Mouse (Mus musculus): Measurements from ENCODE around the gene Slc34a1.

Gene Slc34a1

GRCm38 (mm10) chr13:55398088-55398487 lies at the start of gene Slc34a1:
Slc34a1 (plus strand) TSS chr13:55398187.
- no peak for DNase-seq

- DNase-seq: no peak
Observed at GRCm38 (mm10) chr13:55361145-55361544, 36.8 kb upstream of the Slc34a1 start.

- no peak for DNase-seq
Observed at GRCm38 (mm10) chr13:55361974-55362452, 36.0 kb upstream of the Slc34a1 start.

GRCm38 (mm10) chr13:55362453-55363060 lies 35.4 kb upstream of the Slc34a1 start, which contains the start of gene Lman2:
Lman2 (minus strand) TSS chr13:55362783.
- DNase-seq: peak; percentile 98

- no peak for DNase-seq
Observed at GRCm38 (mm10) chr13:55368401-55368800, 29.6 kb upstream of the Slc34a1 start.

- DNase-seq: no peak
Observed at GRCm38 (mm10) chr13:55369531-55370114, 28.4 kb upstream of the Slc34a1 start, which contains the start of gene Rgs14. Rgs14 (plus strand) TSS chr13:55369732.

- DNase-seq: no peak
Observed at GRCm38 (mm10) chr13:55370234-55370633, 27.8 kb upstream of the Slc34a1 start.

- DNase-seq: peak; percentile 49
Observed at GRCm38 (mm10) chr13:55371007-55371681, 26.8 kb upstream of the Slc34a1 start.

- no peak for DNase-seq
Observed at GRCm38 (mm10) chr13:55371740-55372139, 26.2 kb upstream of the Slc34a1 start.

- no peak for DNase-seq
Observed at GRCm38 (mm10) chr13:55374206-55374924, 23.6 kb upstream of the Slc34a1 start.

GRCm38 (mm10) chr13:55375877-55376276 lies 22.1 kb upstream of the Slc34a1 start:
- DNase-seq: no peak

GRCm38 (mm10) chr13:55378907-55379580 lies 18.9 kb upstream of the Slc34a1 start:
- no peak for DNase-seq

- DNase-seq: no peak
Observed at GRCm38 (mm10) chr13:55381790-55382189, 16.2 kb upstream of the Slc34a1 start.

- no peak for DNase-seq
Observed at GRCm38 (mm10) chr13:55390644-55391043, 7.3 kb upstream of the Slc34a1 start.

GRCm38 (mm10) chr13:55391626-55392029 lies 6.4 kb upstream of the Slc34a1 start:
- DNase-seq: no peak

GRCm38 (mm10) chr13:55392933-55393332 lies 5.1 kb upstream of the Slc34a1 start:
- DNase-seq: no peak

- no peak for DNase-seq
Observed at GRCm38 (mm10) chr13:55399300-55400038, 1.5 kb downstream of the Slc34a1 start.

GRCm38 (mm10) chr13:55400039-55400346 lies 2.0 kb downstream of the Slc34a1 start:
- no peak for DNase-seq

GRCm38 (mm10) chr13:55403266-55403665 lies 5.3 kb downstream of the Slc34a1 start:
- no peak for DNase-seq

- DNase-seq: no peak
Observed at GRCm38 (mm10) chr13:55403935-55404852, 6.2 kb downstream of the Slc34a1 start.

All from cerebellum, adult 9-11 months (tissue).